Mouse (Mus musculus): ENCODE results near the gene Gm10338. TPM values are rescaled to one million over a fixed set of nuclear protein-coding genes. Genes with fewer than 3 reads are reported as not detected.
"Not testable (repeated sequence)": the region's sequence is repeated elsewhere in the genome, so short reads cannot be mapped to it uniquely, and the experiment has no call there.

Gm10338 gene
- not detected in 2 replicates for total RNA-seq (2014; rRNA removed)
- polyA plus RNA-seq (2012; rRNA removed): not detected in 2 replicates

- WGBS: no CpG with 5 or more reads among the region's 2 CpGs
- H3K27ac ChIP-seq (replicated peaks; ENCODE audit: insufficient read depth, low read depth, low read length); H3K27me3 ChIP-seq (ENCODE audit: control insufficient read depth, insufficient read depth, low read length); H3K36me3 ChIP-seq (ENCODE audit: control insufficient read depth, insufficient read depth, low read length); H3K4me1 ChIP-seq (ENCODE audit: control insufficient read depth, insufficient read depth, low read length); DNase-seq (ENCODE audit: extremely low read depth, low read depth, low spot score); H3K9ac ChIP-seq (ENCODE audit: low read depth, low read length); H3K4me3 ChIP-seq (ENCODE audit: insufficient read depth, low read depth, low read length); H3K79me2 ChIP-seq (ENCODE audit: control insufficient read depth, insufficient read depth, low read length): not testable (repeated sequence)
Observed at GRCm38 (mm10) chr14:7595492-7595891, at the start of gene Gm10338. Gm10338 (minus strand) TSS chr14:7595592.

- not testable (repeated sequence) for H3K79me2 ChIP-seq (ENCODE audit: control insufficient read depth, insufficient read depth, low read length); H3K27ac ChIP-seq (replicated peaks; ENCODE audit: insufficient read depth, low read depth, low read length); H3K36me3 ChIP-seq (ENCODE audit: control insufficient read depth, insufficient read depth, low read length); DNase-seq (ENCODE audit: extremely low read depth, low read depth, low spot score); H3K4me1 ChIP-seq (ENCODE audit: control insufficient read depth, insufficient read depth, low read length); H3K9ac ChIP-seq (ENCODE audit: low read depth, low read length); H3K27me3 ChIP-seq (ENCODE audit: control insufficient read depth, insufficient read depth, low read length); H3K4me3 ChIP-seq (ENCODE audit: insufficient read depth, low read depth, low read length)
- no CpG with 5 or more reads among the region's 2 CpGs for WGBS
Observed at GRCm38 (mm10) chr14:7643872-7644271, 48.5 kb upstream of the Gm10338 start, which contains the start of gene Gm10128. Gm10128 (minus strand) TSS chr14:7643972.

GRCm38 (mm10) chr14:7568382-7568781 lies 27.0 kb downstream of the Gm10338 start, which contains the start of gene Gm3558:
Gm3558 (minus strand) TSS chr14:7568566.
- H3K9ac ChIP-seq (ENCODE audit: low read depth, low read length); H3K36me3 ChIP-seq (ENCODE audit: control insufficient read depth, insufficient read depth, low read length); DNase-seq (ENCODE audit: extremely low read depth, low read depth, low spot score); H3K27ac ChIP-seq (replicated peaks; ENCODE audit: insufficient read depth, low read depth, low read length); H3K79me2 ChIP-seq (ENCODE audit: control insufficient read depth, insufficient read depth, low read length); H3K27me3 ChIP-seq (ENCODE audit: control insufficient read depth, insufficient read depth, low read length); H3K4me1 ChIP-seq (ENCODE audit: control insufficient read depth, insufficient read depth, low read length): not testable (repeated sequence)
- WGBS: 3% methylated on average over 5 of the region's 34 CpGs
- H3K4me3 ChIP-seq (ENCODE audit: insufficient read depth, low read depth, low read length): peak within 1 kb of the TSS; percentile 33; the same call in 1 of the 2 replicates

GRCm38 (mm10) chr14:7567890-7568289 lies 27.5 kb downstream of the Gm10338 start:
- H3K4me1 ChIP-seq (ENCODE audit: control insufficient read depth, insufficient read depth, low read length); H3K27ac ChIP-seq (replicated peaks; ENCODE audit: insufficient read depth, low read depth, low read length); H3K36me3 ChIP-seq (ENCODE audit: control insufficient read depth, insufficient read depth, low read length); H3K79me2 ChIP-seq (ENCODE audit: control insufficient read depth, insufficient read depth, low read length); H3K27me3 ChIP-seq (ENCODE audit: control insufficient read depth, insufficient read depth, low read length); H3K9ac ChIP-seq (ENCODE audit: low read depth, low read length): not testable (repeated sequence)
- peak; percentile 0 for DNase-seq (ENCODE audit: extremely low read depth, low read depth, low spot score)
- H3K4me3 ChIP-seq (ENCODE audit: insufficient read depth, low read depth, low read length): peak overlapping the region; percentile 33; the same call in 1 of the 2 replicates
- 3% methylated on average over 21 of the region's 27 CpGs for WGBS

- H3K9ac ChIP-seq (ENCODE audit: low read depth, low read length); H3K36me3 ChIP-seq (ENCODE audit: control insufficient read depth, insufficient read depth, low read length); H3K27ac ChIP-seq (replicated peaks; ENCODE audit: insufficient read depth, low read depth, low read length); H3K4me1 ChIP-seq (ENCODE audit: control insufficient read depth, insufficient read depth, low read length); H3K27me3 ChIP-seq (ENCODE audit: control insufficient read depth, insufficient read depth, low read length); DNase-seq (ENCODE audit: extremely low read depth, low read depth, low spot score); H3K79me2 ChIP-seq (ENCODE audit: control insufficient read depth, insufficient read depth, low read length); H3K4me3 ChIP-seq (ENCODE audit: insufficient read depth, low read depth, low read length): not testable (repeated sequence)
- 8% methylated on average over 7 of the region's 9 CpGs for WGBS
Observed at GRCm38 (mm10) chr14:7567266-7567665, 28.1 kb downstream of the Gm10338 start.

Other genes starting within 250 kb of the Gm10338 start
- gene Gm8374, start 230.5 kb downstream of the Gm10338 start, total RNA-seq (2014; rRNA removed): not detected in 2 replicates
- not detected in 2 replicates for gene Gm8374, start 230.5 kb downstream of the Gm10338 start, polyA plus RNA-seq (2012; rRNA removed)
- gene Gm3755, start 144.7 kb downstream of the Gm10338 start, total RNA-seq (2014; rRNA removed): not detected in 2 replicates
- gene Gm3755, start 144.7 kb downstream of the Gm10338 start, polyA plus RNA-seq (2012; rRNA removed): not detected in 2 replicates
- gene Gm3752, start 111.8 kb downstream of the Gm10338 start, total RNA-seq (2014; rRNA removed): not detected in 2 replicates
- gene Gm3752, start 111.8 kb downstream of the Gm10338 start, polyA plus RNA-seq (2012; rRNA removed): not detected in 2 replicates
- 0.09 TPM in 1 of 2 replicates, not detected in the other for gene Gm3558, start 27.0 kb downstream of the Gm10338 start, total RNA-seq (2014; rRNA removed)
- not detected in 2 replicates for gene Gm3558, start 27.0 kb downstream of the Gm10338 start, polyA plus RNA-seq (2012; rRNA removed)
- gene Gm10128, start 48.4 kb upstream of the Gm10338 start, total RNA-seq (2014; rRNA removed): not detected in 2 replicates
- gene Gm10128, start 48.4 kb upstream of the Gm10338 start, polyA plus RNA-seq (2012; rRNA removed): not detected in 2 replicates
- gene Gm26661, start 196.0 kb upstream of the Gm10338 start, total RNA-seq (2014; rRNA removed): not detected in 2 replicates
- not detected in 2 replicates for gene Gm26661, start 196.0 kb upstream of the Gm10338 start, polyA plus RNA-seq (2012; rRNA removed)
- 27.8 and 34.6 TPM in 2 replicates for gene Flnb, start 222.4 kb upstream of the Gm10338 start, total RNA-seq (2014; rRNA removed)
- 10.6 and 15.9 TPM in 2 replicates for gene Flnb, start 222.4 kb upstream of the Gm10338 start, polyA plus RNA-seq (2012; rRNA removed)

Measured in liver, adult 2 months (tissue).